Mouse (Mus musculus) CH12.LX (cell line): Measurements from ENCODE around the gene Emp1.

Experiments
- CHD2 ChIP-seq: IDR thresholded peaks from 2 replicates; pipeline ENCODE4 v1.6.1; 2011; ENCODE audit warnings: low read length, improper control_type of control experiment
- CTCF ChIP-seq, 2 experiments: IDR thresholded peaks in 1 of 2; conservative IDR thresholded peaks in 1 of 2; 2 replicates each; pipeline ENCODE4 v1.5.1; 2011 to 2012; ENCODE audit warnings: low read depth in 2 of 2, low read length in 2 of 2, improper control_type of control experiment in 1 of 2, inconsistent platforms in 1 of 2, mild to moderate bottlenecking in 1 of 2, moderate library complexity in 1 of 2
- EP300 ChIP-seq: IDR thresholded peaks from 2 replicates; pipeline ENCODE4 v1.6.1; 2011; ENCODE audit warnings: low read length, improper control_type of control experiment
- JUND ChIP-seq: conservative IDR thresholded peaks from 2 replicates; pipeline ENCODE4 v1.6.1; 2011; ENCODE audit warnings: low read depth, low read length, improper control_type of control experiment
- MAX ChIP-seq: IDR thresholded peaks from 2 replicates; pipeline ENCODE4 v1.6.1; 2011; ENCODE audit warnings: low read length, improper control_type of control experiment
- MAZ ChIP-seq: IDR thresholded peaks from 2 replicates; pipeline ENCODE4 v1.6.1; 2012; ENCODE audit warnings: low read depth, mild to moderate bottlenecking, inconsistent platforms, low read length, improper control_type of control experiment, moderate library complexity
- PAX5 ChIP-seq: IDR thresholded peaks from 2 replicates; pipeline ENCODE4 v1.6.1; 2012; ENCODE audit warnings: low read length, inconsistent platforms, mixed read lengths
- POLR2A ChIP-seq: IDR thresholded peaks from 2 replicates; pipeline ENCODE4 v1.6.1; 2011; ENCODE audit warnings: low read depth, mild to moderate bottlenecking, improper control_type of control experiment, low read length
- SMC3 ChIP-seq: IDR thresholded peaks from 2 replicates; pipeline ENCODE4 v1.6.1; 2011; ENCODE audit warnings: low read depth, low read length, improper control_type of control experiment
- TCF12 ChIP-seq: IDR thresholded peaks from 2 replicates; pipeline ENCODE4 v1.6.1; 2014; ENCODE audit warnings: low read depth, mild to moderate bottlenecking, inconsistent platforms, low read length, improper control_type of control experiment
- USF1 ChIP-seq: IDR thresholded peaks from 2 replicates; pipeline ENCODE4 v1.6.1; 2014; ENCODE audit warnings: low read depth, mild to moderate bottlenecking, inconsistent platforms, low read length, improper control_type of control experiment
- ZKSCAN1 ChIP-seq: IDR thresholded peaks from 2 replicates; pipeline ENCODE4 v1.6.1; 2012; ENCODE audit warnings: low read depth, inconsistent platforms, low read length, improper control_type of control experiment, borderline replicate concordance
- ZMIZ1 ChIP-seq: IDR thresholded peaks from 2 replicates; pipeline ENCODE4 v1.6.1; 2012; ENCODE audit warnings: low read depth, mild to moderate bottlenecking, inconsistent platforms, low read length, improper control_type of control experiment

GRCm38 (mm10) chr6:135316141-135316540 lies 46.2 kb upstream of the Emp1 start:
- TF ChIP-seq EP300 (no peak), CTCF (conservative IDR thresholded peaks at IDR 0.05 in 1 of 2, IDR thresholded peaks at IDR 0.05 in 1 of 2; ENCODE audit: low read depth in 2 of 2, low read length in 2 of 2) (no peak), MAX (no peak), ZMIZ1 (no peak), CHD2 (no peak), JUND (no peak), MAZ (no peak), SMC3 (no peak), ZKSCAN1 (no peak), POLR2A (no peak), USF1 (no peak), PAX5 (no peak), TCF12 (no peak)
